Mouse (Mus musculus) CD4-positive helper T cell, adult 2 months (primary cell): ENCODE results near the gene Prph.
A peak's percentile ranks its signal among the peaks of the same experiment; 100 is the strongest.
"Not testable (repeated sequence)": the region's sequence is repeated elsewhere in the genome, so short reads cannot be mapped to it uniquely, and the experiment has no call there.

Experiments
- DNase-seq: peaks from one replicate; pipeline ENCODE4 v3.0.0-alpha.2; 2012; ENCODE audit warnings: low read depth, missing footprints, low spot score

Prph gene

GRCm38 (mm10) chr15:99076011-99076410, 21.0 kb downstream of the Prph start:
- not testable (repeated sequence) for DNase-seq

- no peak for DNase-seq
These were observed 23.4 kb downstream of the Prph start for GRCm38 (mm10) chr15:99078181-99078910.

- DNase-seq, result no peak
These were observed 24.8 kb downstream of the Prph start for GRCm38 (mm10) chr15:99079804-99080203.

GRCm38 (mm10) chr15:99082322-99082721, 27.3 kb downstream of the Prph start:
- DNase-seq, result no peak

- no peak for DNase-seq
These were observed 27.9 kb downstream of the Prph start for GRCm38 (mm10) chr15:99082840-99083239.

- peak; percentile 37 for DNase-seq
These were observed 28.3 kb downstream of the Prph start for GRCm38 (mm10) chr15:99083258-99083657.

GRCm38 (mm10) chr15:99083867-99084557, 29.0 kb downstream of the Prph start:
- DNase-seq, result no peak

- no peak for DNase-seq
These were observed 29.6 kb downstream of the Prph start for GRCm38 (mm10) chr15:99084618-99085017.

GRCm38 (mm10) chr15:99085997-99086396, 31.0 kb downstream of the Prph start:
- no peak for DNase-seq

GRCm38 (mm10) chr15:99087253-99088075, 32.5 kb downstream of the Prph start, which contains the start of gene C1ql4:
Gene C1ql4, minus strand, starts transcription at chr15:99087817.
- DNase-seq, result peak; percentile 41

GRCm38 (mm10) chr15:99088292-99088691, 33.3 kb downstream of the Prph start:
- DNase-seq, result peak; percentile 86

- no peak for DNase-seq
These were observed 34.1 kb downstream of the Prph start for GRCm38 (mm10) chr15:99089069-99089468.

- no peak for DNase-seq
These were observed 37.9 kb downstream of the Prph start, which contains the start of gene Dnajc22 for GRCm38 (mm10) chr15:99092870-99093269. Gene Dnajc22, plus strand, starts transcription at chr15:99093170.

GRCm38 (mm10) chr15:99093291-99094258, 38.6 kb downstream of the Prph start:
- no peak for DNase-seq

- DNase-seq, result no peak
These were observed 39.8 kb downstream of the Prph start for GRCm38 (mm10) chr15:99094631-99095270.

- no peak for DNase-seq
These were observed 40.4 kb downstream of the Prph start for GRCm38 (mm10) chr15:99095356-99095755.

- DNase-seq, result no peak
These were observed 41.3 kb downstream of the Prph start for GRCm38 (mm10) chr15:99096061-99096793.

- DNase-seq, result no peak
These were observed 42.0 kb downstream of the Prph start for GRCm38 (mm10) chr15:99096831-99097500.

- no peak for DNase-seq
These were observed 43.0 kb downstream of the Prph start for GRCm38 (mm10) chr15:99097840-99098492.
